Mouse (Mus musculus): ENCODE measurements around the gene Rassf8. TPM values are rescaled to one million over a fixed set of nuclear protein-coding genes. Genes with fewer than 3 reads are reported as not detected.

The Rassf8 gene
- total RNA-seq (2021), result 10 to 100 TPM; 13.5 to 14.1 TPM
- long read RNA-seq, partial matches to known transcripts, result 0 of 5 reads
- long read RNA-seq, other reads (novel, unspliced or antisense), result 1 of 5 reads

DNA sequence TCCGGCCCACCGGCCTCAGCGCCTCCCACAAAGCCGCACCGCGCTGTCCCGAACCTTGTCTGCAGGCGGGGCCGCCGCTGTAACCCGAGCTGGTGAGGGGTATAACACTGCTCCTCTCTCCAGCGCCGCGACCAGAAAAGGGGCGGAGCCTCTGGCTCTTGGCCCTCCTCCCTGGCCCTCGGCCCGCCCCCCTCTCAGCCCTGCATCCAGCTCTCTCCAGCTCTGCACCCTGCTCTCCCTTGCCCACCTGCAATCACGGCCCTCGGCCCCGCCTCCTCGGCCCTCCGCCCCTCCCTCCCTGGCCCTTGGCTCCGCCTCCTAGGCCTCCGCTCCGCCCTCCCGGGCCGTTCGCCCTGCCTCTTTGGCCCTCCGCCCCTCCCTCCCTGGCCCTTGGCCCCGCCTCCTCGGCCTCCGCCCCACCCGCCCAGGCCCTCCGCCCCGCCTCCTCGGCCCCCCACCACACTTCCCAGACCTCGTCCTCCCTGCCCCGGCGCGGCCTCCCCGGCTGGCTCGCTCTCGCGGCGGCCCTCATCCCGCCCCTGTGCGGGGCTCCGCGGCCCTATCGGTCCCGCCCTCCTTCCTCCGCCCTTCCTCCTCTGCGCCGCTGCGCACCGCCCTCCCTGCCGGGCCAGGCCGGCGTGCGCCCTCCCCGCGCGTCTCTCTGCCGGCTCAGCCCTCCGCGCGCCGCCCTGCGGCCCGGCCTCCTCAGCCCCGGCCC, at the start of gene Rassf8:
Gene Rassf8 (plus strand): TSS at position 617 of the 718 bp plus-strand sequence.
- peak; percentile 76 to 86 for DNase-seq (ENCODE audit: low spot score in 2 of 2)

GRCm38 (mm10) chr6:145701021-145701540, 45.5 kb upstream of the Rassf8 start:
- DNase-seq (ENCODE audit: low spot score in 2 of 2), result no peak

- DNase-seq (ENCODE audit: low spot score in 2 of 2), result no peak
Observed at GRCm38 (mm10) chr6:145703667-145704066, 42.9 kb upstream of the Rassf8 start.

- DNase-seq (ENCODE audit: low spot score in 2 of 2), result no peak
Observed at GRCm38 (mm10) chr6:145709956-145710720, 36.4 kb upstream of the Rassf8 start.

- no peak for DNase-seq (ENCODE audit: low spot score in 2 of 2)
Observed at GRCm38 (mm10) chr6:145710797-145711196, 35.8 kb upstream of the Rassf8 start.

- DNase-seq (ENCODE audit: low spot score in 2 of 2), result no peak
Observed at GRCm38 (mm10) chr6:145711320-145711719, 35.2 kb upstream of the Rassf8 start.

- DNase-seq (ENCODE audit: low spot score in 2 of 2), result no peak
Observed at GRCm38 (mm10) chr6:145713241-145714114, 33.1 kb upstream of the Rassf8 start.

DNA sequence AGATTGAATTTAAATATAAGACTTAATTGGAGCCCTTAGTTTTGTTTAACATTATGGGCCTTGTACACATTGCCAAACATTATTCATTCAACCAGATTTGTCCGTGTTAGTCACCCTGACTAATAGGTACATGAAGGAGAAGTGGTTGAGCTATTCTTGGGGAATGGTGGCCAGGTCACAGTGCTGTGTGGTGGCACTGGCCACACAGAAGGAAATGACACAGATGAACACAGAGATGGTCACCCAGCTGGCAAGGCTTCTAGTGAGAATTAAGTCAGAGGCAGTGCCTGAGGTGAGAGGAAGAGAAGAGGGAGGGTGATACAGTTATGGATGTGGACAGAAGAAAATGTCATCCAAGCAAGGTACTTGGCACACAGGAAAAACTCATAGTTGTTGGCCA, 32.4 kb upstream of the Rassf8 start:
- no peak for DNase-seq (ENCODE audit: low spot score in 2 of 2)

GRCm38 (mm10) chr6:145722596-145722995, 24.0 kb upstream of the Rassf8 start:
- no peak for DNase-seq (ENCODE audit: low spot score in 2 of 2)

GRCm38 (mm10) chr6:145723131-145723863, 23.3 kb upstream of the Rassf8 start:
- DNase-seq (ENCODE audit: low spot score in 2 of 2), result no peak

GRCm38 (mm10) chr6:145725849-145726248, 20.7 kb upstream of the Rassf8 start:
- DNase-seq (ENCODE audit: low spot score in 2 of 2), result no peak

GRCm38 (mm10) chr6:145726986-145727385, 19.6 kb upstream of the Rassf8 start:
- DNase-seq (ENCODE audit: low spot score in 2 of 2), result no peak

DNA sequence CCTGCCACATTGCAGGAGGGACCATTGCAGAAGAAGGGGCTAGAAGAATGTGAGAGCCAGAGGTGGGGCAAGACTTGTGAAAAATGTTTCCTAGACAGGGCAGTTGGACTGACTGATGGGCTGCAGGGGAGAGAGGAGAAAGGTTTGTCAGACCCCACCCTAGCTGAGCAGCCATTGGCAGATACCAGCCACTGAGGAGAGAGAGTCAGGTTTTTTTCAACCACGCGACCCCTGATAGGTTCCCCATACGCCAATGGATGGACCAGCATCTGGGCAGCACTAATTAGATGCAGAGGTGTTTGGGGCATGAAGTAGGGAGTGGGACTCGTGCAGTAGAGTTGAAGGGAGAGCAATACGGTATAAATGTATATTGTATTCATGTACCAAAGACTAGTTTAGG, 13.7 kb upstream of the Rassf8 start:
- DNase-seq (ENCODE audit: low spot score in 2 of 2), result no peak

- DNase-seq (ENCODE audit: low spot score in 2 of 2), result no peak
Observed at GRCm38 (mm10) chr6:145733276-145733675, 13.3 kb upstream of the Rassf8 start.

- DNase-seq (ENCODE audit: low spot score in 2 of 2), result no peak
Observed at GRCm38 (mm10) chr6:145733911-145734310, 12.6 kb upstream of the Rassf8 start.

- DNase-seq (ENCODE audit: low spot score in 2 of 2), result no peak
Observed at GRCm38 (mm10) chr6:145736099-145736498, 10.4 kb upstream of the Rassf8 start.

GRCm38 (mm10) chr6:145739231-145739630, 7.3 kb upstream of the Rassf8 start:
- DNase-seq (ENCODE audit: low spot score in 2 of 2), result no peak

DNA sequence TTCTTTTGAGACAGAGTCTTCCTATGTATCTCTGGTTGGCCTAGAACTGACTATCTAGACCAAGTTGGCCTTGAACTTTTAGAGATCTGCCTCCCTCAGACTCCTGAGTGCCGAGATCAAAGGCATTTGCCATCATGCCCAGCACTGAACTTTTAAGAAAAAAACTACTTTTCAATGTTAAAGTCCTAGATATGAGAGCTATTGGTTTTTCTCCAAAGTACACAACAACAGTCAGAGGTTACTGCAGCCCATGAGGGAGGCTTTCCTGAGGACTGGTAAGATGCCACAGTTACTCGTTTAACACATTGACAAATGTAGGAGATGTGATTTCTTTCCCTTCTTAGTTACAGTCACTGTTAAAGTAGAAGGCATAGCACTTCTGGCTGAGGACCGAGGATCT, 6.5 kb upstream of the Rassf8 start:
- no peak for DNase-seq (ENCODE audit: low spot score in 2 of 2)

DNA sequence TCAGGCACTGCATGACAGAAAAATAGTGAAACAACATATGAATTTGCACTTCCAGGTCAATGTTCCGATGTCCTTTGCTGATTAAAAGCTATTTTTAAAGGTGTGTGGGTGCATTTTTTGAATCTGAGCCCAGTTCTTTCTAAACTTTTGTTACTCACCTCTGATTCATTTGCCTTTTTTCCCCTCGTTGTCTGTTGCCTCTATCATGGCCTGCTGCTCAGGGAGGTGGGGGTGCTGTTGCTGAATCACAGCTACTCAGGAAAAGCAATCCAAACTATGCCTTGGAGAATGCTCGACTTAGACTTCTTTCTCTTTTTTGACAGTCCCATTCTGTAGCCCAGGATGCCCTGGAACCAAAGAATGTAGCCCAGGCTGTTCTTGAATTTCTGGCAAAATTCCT, 1.3 kb upstream of the Rassf8 start:
- no peak for DNase-seq (ENCODE audit: low spot score in 2 of 2)

- DNase-seq (ENCODE audit: low spot score in 2 of 2), result peak in 1 of 2 experiments; percentile 44
Observed at GRCm38 (mm10) chr6:145746921-145747670, 548 bp downstream of the Rassf8 start.
